Mouse (Mus musculus) bone marrow macrophage, adult 2 months (primary cell): ENCODE results near the gene Fbxl2.

Experiments used
- CTCF ChIP-seq: IDR thresholded peaks from 2 replicates; pipeline ENCODE4 v1.5.1; 2012; ENCODE audit warnings: low read depth, mild to moderate bottlenecking, low read length, moderate library complexity
- POLR2A ChIP-seq: IDR thresholded peaks from 2 replicates; pipeline ENCODE4 v1.6.1; 2012; ENCODE audit warnings: mild to moderate bottlenecking, low read depth, low read length, borderline replicate concordance

DNA sequence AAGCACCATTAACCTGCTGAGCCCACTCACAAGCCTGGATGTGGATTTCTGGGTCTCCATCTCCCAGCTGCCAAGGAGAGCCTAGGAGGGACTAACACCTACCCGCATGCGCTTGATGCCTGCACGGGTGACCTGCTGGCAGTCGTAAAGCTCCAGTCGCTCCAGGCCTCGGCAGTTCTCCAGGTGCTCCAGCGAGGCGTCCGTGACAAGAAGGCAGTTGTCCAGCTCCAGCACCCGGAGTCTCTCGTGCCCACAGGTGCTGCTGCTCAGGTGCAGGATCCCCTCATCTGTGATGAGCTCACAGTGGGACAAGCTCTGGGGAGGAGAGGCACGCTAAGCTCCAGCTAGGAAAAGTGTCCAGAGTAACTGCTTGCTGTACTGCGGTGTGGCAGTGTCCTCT is 66.6 kb downstream of the Fbxl2 start:
- TF ChIP-seq CTCF, result no peak
- no peak for TF ChIP-seq POLR2A
